Mouse (Mus musculus) myocyte (in vitro differentiated cells): Measurements from ENCODE around the gene Pom121l2. TPM values are rescaled to one million over a fixed set of nuclear protein-coding genes. Genes with fewer than 3 reads are reported as not detected.

Source experiments
- H3K27me3 ChIP-seq: one replicate; pipeline ENCODE4 v1.6.1; 2011; ENCODE audit not compliant: control insufficient read depth, insufficient read depth, insufficient read length
- H3K36me3 ChIP-seq: one replicate; pipeline ENCODE4 v1.6.1; 2011; ENCODE audit not compliant: control insufficient read depth, insufficient read depth
- H3K4me2 ChIP-seq: one replicate; pipeline ENCODE4 v1.6.1; 2011; ENCODE audit warnings: low read depth, control low read depth
- H3K4me3 ChIP-seq: one replicate; pipeline ENCODE4 v1.5.1; 2011; ENCODE audit warnings: mild to moderate bottlenecking, control low read depth, moderate library complexity
- H3K79me2 ChIP-seq: one replicate; pipeline ENCODE4 v1.6.1; 2011; ENCODE audit not compliant: control insufficient read depth, insufficient read depth
- H3ac ChIP-seq: one replicate; pipeline ENCODE4 v1.6.1; 2011; ENCODE audit not compliant: control insufficient read depth, insufficient read length
- CEBPB ChIP-seq: IDR thresholded peaks from 2 replicates; pipeline ENCODE4 v1.6.1; 2011; ENCODE audit warnings: mild to moderate bottlenecking, moderate library complexity; ENCODE audit not compliant: poor library complexity, insufficient read depth, severe bottlenecking
- E2F4 ChIP-seq: IDR thresholded peaks from one replicate; pipeline ENCODE4 v1.6.1; 2011; ENCODE audit warnings: mild to moderate bottlenecking, control low read depth, moderate library complexity; ENCODE audit not compliant: insufficient read depth
- MAX ChIP-seq: IDR thresholded peaks from one replicate; pipeline ENCODE4 v1.6.1; 2011; ENCODE audit warnings: low read depth, mild to moderate bottlenecking, control low read depth
- MYOD1 ChIP-seq, 3 experiments: IDR thresholded peaks; one replicate each; pipeline ENCODE4 v1.6.1; 2011; ENCODE audit warnings: control low read depth in 2 of 3, low read depth in 2 of 3, mild to moderate bottlenecking in 2 of 3, moderate library complexity in 1 of 3; ENCODE audit not compliant: insufficient read length in 2 of 3, control insufficient read depth in 1 of 3
- MYOG ChIP-seq, 3 experiments: IDR thresholded peaks; one replicate each; pipeline ENCODE4 v1.6.1; 2011; ENCODE audit warnings: control low read depth in 2 of 3, low read depth in 2 of 3, mild to moderate bottlenecking in 2 of 3; ENCODE audit not compliant: insufficient read length in 2 of 3, control insufficient read depth in 1 of 3, insufficient read depth in 1 of 3
- POLR2A ChIP-seq: IDR thresholded peaks from one replicate; pipeline ENCODE4 v1.6.1; 2011; ENCODE audit warnings: low read depth, mild to moderate bottlenecking, control low read depth, moderate library complexity; ENCODE audit not compliant: insufficient read length
- POLR2AphosphoS2 ChIP-seq: IDR thresholded peaks from one replicate; pipeline ENCODE4 v1.6.1; 2011; ENCODE audit warnings: low read depth, control low read depth; ENCODE audit not compliant: insufficient read length
- REST ChIP-seq: IDR thresholded peaks from one replicate; pipeline ENCODE4 v1.6.1; 2011; ENCODE audit warnings: mild to moderate bottlenecking, control low read depth, moderate library complexity; ENCODE audit not compliant: insufficient read depth, insufficient read length
- SRF ChIP-seq: IDR thresholded peaks from one replicate; pipeline ENCODE4 v1.6.1; 2011; ENCODE audit warnings: low read depth; ENCODE audit not compliant: control insufficient read depth, insufficient read length
- TCF12 ChIP-seq: IDR thresholded peaks from one replicate; pipeline ENCODE4 v1.6.1; 2011; ENCODE audit warnings: mild to moderate bottlenecking, control low read depth; ENCODE audit not compliant: poor library complexity, insufficient read depth, severe bottlenecking
- TCF3 ChIP-seq: IDR thresholded peaks from one replicate; pipeline ENCODE4 v1.6.1; 2011; ENCODE audit warnings: low read depth, control low read depth; ENCODE audit not compliant: insufficient read length
- USF1 ChIP-seq: IDR thresholded peaks from one replicate; pipeline ENCODE4 v1.6.1; 2011; ENCODE audit warnings: low read depth, mild to moderate bottlenecking, control low read depth, moderate library complexity
- polyA plus RNA-seq: library from polyadenylated mRNA; unstranded; fragments of >200 nt; fragmentation: generic; extraction: Trizol; gene quantifications from one replicate; pipeline ENCODE4 v1.2.1, GENCODE M21; 2012; ENCODE audit warnings: missing spikeins

The Pom121l2 gene
- polyA plus RNA-seq, 1 experiment: not detected

GRCm38 (mm10) chr13:22022241-22022640, 41.2 kb downstream of the Pom121l2 start:
- Histone ChIP-seq H3K27me3 (no peaks in the 10 kb centered on the region), H3K4me3 (peak overlapping the region; percentile 52), H3K4me2 (peak overlapping the region; percentile 79), H3K36me3 (no peaks in the 10 kb centered on the region), H3K79me2 (no peaks in the 10 kb centered on the region), H3ac (no peak overlapping the region)
- TF ChIP-seq E2F4: peak; percentile 55
- no peak for TF ChIP-seq TCF12
- TF ChIP-seq CEBPB: 0 out of 2 replicates have a peak, but pooled peaks have one; percentile 10
- TF ChIP-seq TCF3: no peak
- TF ChIP-seq SRF: no peak

GRCm38 (mm10) chr13:22026058-22027031, 45.4 kb downstream of the Pom121l2 start:
- Histone ChIP-seq H3K27me3 (no peaks in the 10 kb centered on the region), H3K4me3 (peak overlapping the region; percentile 29), H3K79me2 (no peaks in the 10 kb centered on the region), H3ac (no peak overlapping the region), H3K36me3 (no peaks in the 10 kb centered on the region), H3K4me2 (peak overlapping the region; percentile 88)
- TF ChIP-seq TCF12 (no peak), E2F4 (no peak), SRF (no peak), USF1 (no peak), CEBPB (no peak), POLR2A (no peak), MAX (no peak), REST (no peak), MYOD1 (IDR thresholded peaks at IDR 0.05; ENCODE audit: control insufficient read depth in 1 of 3, insufficient read length in 2 of 3, low read depth in 2 of 3) (no peak), MYOG (IDR thresholded peaks at IDR 0.05; ENCODE audit: control insufficient read depth in 1 of 3, insufficient read depth in 1 of 3, insufficient read length in 2 of 3, low read depth in 2 of 3) (no peak), TCF3 (no peak), POLR2AphosphoS2 (no peak)

GRCm38 (mm10) chr13:22028673-22029460, 47.9 kb downstream of the Pom121l2 start:
- Histone ChIP-seq H3K27me3 (no peaks in the 10 kb centered on the region), H3K36me3 (no peaks in the 10 kb centered on the region), H3K79me2 (no peaks in the 10 kb centered on the region), H3K4me2 (peak overlapping the region; percentile 74), H3ac (no peak overlapping the region), H3K4me3 (peak overlapping the region; percentile 24)
- TF ChIP-seq MYOD1 (IDR thresholded peaks at IDR 0.05; ENCODE audit: control insufficient read depth in 1 of 3, insufficient read length in 2 of 3, low read depth in 2 of 3) (no peak), E2F4 (no peak), POLR2A (no peak), REST (no peak), TCF12 (no peak), POLR2AphosphoS2 (no peak), TCF3 (no peak), CEBPB (no peak), USF1 (no peak), MYOG (IDR thresholded peaks at IDR 0.05; ENCODE audit: control insufficient read depth in 1 of 3, insufficient read depth in 1 of 3, insufficient read length in 2 of 3, low read depth in 2 of 3) (no peak), MAX (no peak), SRF (no peak)

GRCm38 (mm10) chr13:22029928-22030327, 48.9 kb downstream of the Pom121l2 start:
- no peak for TF ChIP-seq SRF
- TF ChIP-seq TCF12: no peak

GRCm38 (mm10) chr13:22030493-22030892, 49.5 kb downstream of the Pom121l2 start:
- H3K36me3 ChIP-seq: no peaks in the 10 kb centered on the region

More at GRCm38 (mm10) chr13:22029928-22030327, 48.9 kb downstream of the Pom121l2 start:
- Histone ChIP-seq H3ac (no peak overlapping the region), H3K4me2 (peak overlapping the region; percentile 74), H3K79me2 (no peaks in the 10 kb centered on the region), H3K27me3 (no peaks in the 10 kb centered on the region), H3K4me3 (peak overlapping the region; percentile 24), H3K36me3 (no peaks in the 10 kb centered on the region)

More at GRCm38 (mm10) chr13:22030493-22030892, 49.5 kb downstream of the Pom121l2 start:
- H3K79me2 ChIP-seq: no peaks in the 10 kb centered on the region
- H3K27me3 ChIP-seq: no peaks in the 10 kb centered on the region
- peak overlapping the region; percentile 36 for H3K4me2 ChIP-seq
- H3K4me3 ChIP-seq: no peak overlapping the region
- no peak overlapping the region for H3ac ChIP-seq
- no peak for TF ChIP-seq TCF3
- no peak for TF ChIP-seq POLR2AphosphoS2
- no peak for TF ChIP-seq USF1
- no peak for TF ChIP-seq POLR2A
- no peak for TF ChIP-seq SRF
- TF ChIP-seq TCF12: no peak
- no peak for TF ChIP-seq MYOG (IDR thresholded peaks at IDR 0.05; ENCODE audit: control insufficient read depth in 1 of 3, insufficient read depth in 1 of 3, insufficient read length in 2 of 3, low read depth in 2 of 3)
